Mouse (Mus musculus) urinary bladder, postnatal 0 days (tissue): ENCODE results near the gene Dbf4. TPM values are rescaled to one million over a fixed set of nuclear protein-coding genes. Genes with fewer than 3 reads are reported as not detected.

Source experiments
- polyA plus RNA-seq: library from polyadenylated mRNA; unstranded; fragments of >200 nt; fragmentation: Nextera tagmentation; extraction: Ambion mirVana; gene quantifications from 2 replicates; pipeline ENCODE4 v1.2.1, GENCODE M21; 2015

The Dbf4 gene
- polyA plus RNA-seq = 7.2 and 11.3 TPM in 2 replicates

DNA sequence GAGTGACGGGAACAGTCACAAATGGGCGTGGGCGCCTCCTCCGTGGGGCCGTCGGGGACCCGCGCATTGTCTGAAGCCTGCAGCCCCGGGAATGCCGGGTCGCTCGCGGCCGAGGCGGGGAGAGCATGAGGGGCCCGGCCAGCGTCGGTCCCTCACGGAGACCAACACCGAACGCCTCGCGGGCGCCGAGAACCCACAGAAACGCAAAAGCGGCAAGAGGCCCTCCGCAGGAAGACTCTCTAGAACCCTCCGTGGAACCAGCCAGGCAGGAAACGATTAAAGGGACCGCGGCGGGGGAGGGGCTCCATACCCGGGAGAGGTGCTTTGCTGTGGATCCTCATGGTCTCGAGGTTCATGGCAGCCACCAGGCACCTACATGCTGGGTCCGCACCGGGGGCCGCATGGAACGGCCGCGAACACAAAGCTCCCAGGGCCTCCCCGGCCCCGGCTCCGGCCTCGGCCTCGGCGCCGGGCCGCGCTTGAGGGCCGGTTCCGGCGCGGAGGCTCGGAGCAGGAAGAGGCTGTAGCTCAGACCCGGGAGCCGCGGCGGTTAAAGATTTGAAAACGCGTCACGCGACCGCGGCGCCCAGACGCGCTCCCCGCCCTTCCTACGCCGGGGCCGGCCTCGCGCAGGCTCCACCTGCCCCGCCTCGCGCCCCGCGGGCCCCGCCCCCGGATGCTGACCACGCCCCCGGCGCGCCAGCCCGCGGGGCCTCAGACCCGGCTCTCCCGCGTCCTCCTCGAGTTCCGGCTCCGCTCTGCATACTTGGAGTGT lies at the start of gene Dbf4, which contains the start of gene Slc25a40:
Dbf4 (minus strand) TSS at position 560 of the 775 bp plus-strand sequence.
Slc25a40 (plus strand) TSS at position 694 of the 775 bp plus-strand sequence.

GRCm38 (mm10) chr5:8367614-8368327 lies 54.7 kb downstream of the Dbf4 start, which contains the start of gene Adam22:
Adam22 (minus strand) TSS chr5:8368160.

Other genes with a start within 250 kb of the Dbf4 start
- 7.6 and 10.5 TPM in 2 replicates for gene Adam22, start 54.6 kb downstream of the Dbf4 start, polyA plus RNA-seq
- 8.5 and 11.6 TPM in 2 replicates for gene Slc25a40, start 134 bp upstream of the Dbf4 start, polyA plus RNA-seq
- gene Rundc3b, start 200.2 kb upstream of the Dbf4 start, polyA plus RNA-seq = 0.15 and 0.39 TPM in 2 replicates
- 0.88 and 1.2 TPM in 2 replicates for gene Abcb1a, start 237.4 kb upstream of the Dbf4 start, polyA plus RNA-seq